Mouse (Mus musculus) MN1 (cell line): ENCODE data around the gene Tmem260.
A peak's percentile ranks its signal among the peaks of the same experiment; 100 is the strongest.
"Not testable (repeated sequence)": the region's sequence is repeated elsewhere in the genome, so short reads cannot be mapped to it uniquely, and the experiment has no call there.

Experiments used
- DNase-seq: peaks from one replicate; pipeline ENCODE4 v3.0.0-alpha.2; 2016; ENCODE audit warnings: low spot score

The Tmem260 gene

DNA sequence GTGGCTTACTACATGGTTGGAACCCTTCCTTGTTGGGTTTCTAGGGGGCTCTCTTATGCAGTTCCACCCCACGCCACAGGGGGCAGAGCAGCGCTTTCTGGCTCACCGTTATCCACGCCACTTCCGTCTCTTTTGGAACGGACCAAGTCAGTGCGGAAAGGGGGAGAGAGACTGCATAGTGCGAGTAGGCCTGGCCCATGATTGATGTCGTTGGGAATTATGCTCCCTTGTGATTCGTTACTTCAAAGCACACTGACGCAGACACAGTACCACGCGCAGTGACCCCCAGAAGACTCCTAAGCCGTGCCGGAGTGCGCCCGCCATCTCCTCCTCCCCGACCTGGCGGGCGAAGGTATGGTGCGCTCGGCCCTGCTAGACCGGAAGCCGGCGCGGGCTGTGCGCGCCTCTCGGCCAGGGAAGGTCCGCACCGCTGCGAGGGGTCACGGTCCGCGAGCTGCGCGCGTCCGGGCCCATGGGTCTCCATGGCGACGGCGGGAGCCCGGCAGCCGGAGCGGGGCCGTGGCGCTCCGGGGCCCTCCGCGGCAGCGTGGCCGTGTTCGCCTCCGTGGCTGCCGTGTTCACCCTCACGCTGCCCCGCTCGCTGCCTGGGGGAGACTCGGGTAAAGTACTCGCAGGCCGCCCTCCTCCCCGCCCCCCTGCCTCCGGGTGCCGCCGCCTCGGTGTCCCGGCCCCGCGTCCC, at the start of gene Tmem260:
Tmem260 (plus strand) TSS at position 141 of the 700 bp plus-strand sequence.
- DNase-seq = peak; percentile 94

DNA sequence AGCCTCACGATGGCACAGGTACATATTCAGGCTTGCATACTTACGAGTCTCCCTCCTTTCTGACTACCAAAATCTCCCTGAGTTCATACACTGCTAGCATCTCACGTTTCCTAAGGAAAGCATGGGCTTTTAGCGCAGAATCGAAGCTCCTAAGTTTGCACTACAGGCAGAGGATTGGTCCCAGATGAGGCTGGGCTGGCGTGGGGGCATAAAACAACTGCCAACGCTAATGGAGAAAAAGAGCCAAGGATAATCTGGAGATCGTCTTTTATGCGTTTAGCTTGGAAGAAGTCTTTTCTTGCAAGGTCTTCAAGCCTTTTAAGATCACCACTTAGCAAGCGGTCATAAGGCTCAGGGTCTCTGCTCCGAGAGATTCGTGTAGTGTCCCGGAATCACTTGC, 39.8 kb upstream of the Tmem260 start:
- no peak for DNase-seq

DNA sequence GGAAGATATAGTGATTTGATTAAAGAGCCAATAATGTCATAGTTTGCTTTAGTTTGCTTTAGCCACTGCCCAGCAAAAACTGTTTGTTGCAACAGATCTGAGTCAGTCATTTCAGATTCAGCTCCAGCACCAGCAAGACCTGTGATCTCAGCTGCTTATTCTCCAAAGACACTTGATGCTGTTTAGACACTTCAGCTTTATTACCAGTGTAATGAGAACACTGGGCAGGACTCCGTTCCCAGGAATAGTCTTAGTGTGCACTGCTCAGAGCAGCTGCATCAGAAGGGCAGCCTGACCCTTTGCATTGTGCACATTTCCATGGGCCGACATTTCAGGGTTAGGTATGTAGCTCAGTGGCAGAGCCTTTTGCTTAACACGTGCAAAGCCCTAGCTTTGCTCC, 28.9 kb upstream of the Tmem260 start:
- no peak for DNase-seq

DNA sequence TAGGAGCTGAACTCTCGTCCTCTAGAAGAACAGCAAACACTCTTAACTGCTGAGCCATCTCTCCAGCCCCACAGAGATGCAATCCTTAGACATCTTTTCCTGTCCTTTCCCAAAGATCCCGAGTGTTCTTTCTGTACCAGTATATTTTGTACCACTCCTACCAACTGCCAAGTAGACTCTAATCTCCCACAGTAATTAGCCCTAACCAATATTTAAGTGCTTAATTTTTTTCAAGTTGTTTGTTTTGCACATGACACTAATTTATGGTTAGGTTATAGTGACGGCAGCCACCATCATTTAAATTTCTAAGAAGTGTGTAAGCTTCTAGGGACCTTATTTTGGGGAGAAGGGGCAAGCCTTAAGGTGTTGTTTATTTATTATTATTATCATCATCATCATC, 27.7 kb upstream of the Tmem260 start:
- DNase-seq = no peak

DNA sequence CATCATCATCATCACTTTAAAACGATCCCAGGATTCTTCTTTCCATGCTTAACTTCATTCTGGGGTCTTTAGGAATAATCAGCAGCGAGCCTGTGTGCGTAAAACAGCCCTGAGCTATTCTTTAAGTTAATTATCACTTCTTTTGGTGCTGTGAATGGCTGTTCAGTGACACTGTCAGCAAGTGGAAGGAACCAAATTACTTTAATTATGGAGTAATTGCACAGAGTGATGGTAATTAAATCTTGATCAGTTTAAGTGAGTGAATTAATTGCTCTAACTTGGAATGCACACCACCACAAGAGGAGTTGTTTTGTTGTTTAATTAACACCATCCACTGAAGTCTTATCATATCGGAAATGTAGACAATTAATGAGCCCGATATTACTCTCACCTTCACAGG, 27.3 kb upstream of the Tmem260 start:
- DNase-seq = no peak

DNA sequence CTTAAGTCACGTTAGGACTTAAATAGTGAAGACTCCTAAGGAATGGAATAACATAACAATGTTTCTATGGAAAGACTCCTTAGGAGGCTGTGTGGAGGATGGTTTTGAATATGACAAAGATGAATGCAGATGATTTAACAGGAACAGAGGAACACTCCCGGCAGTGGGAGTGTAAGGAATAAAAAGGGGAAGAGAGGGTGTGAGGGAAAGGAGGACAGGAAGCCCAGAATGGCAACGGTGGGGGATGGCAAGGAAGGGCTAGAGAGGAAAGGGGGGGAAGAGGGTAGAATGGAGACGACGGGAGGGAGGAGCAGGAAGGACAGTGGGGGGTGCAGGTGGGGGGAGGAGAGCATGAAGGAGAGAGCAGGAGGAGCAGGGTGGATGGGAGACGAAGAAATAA, 24.4 kb upstream of the Tmem260 start:
- no peak for DNase-seq

DNA sequence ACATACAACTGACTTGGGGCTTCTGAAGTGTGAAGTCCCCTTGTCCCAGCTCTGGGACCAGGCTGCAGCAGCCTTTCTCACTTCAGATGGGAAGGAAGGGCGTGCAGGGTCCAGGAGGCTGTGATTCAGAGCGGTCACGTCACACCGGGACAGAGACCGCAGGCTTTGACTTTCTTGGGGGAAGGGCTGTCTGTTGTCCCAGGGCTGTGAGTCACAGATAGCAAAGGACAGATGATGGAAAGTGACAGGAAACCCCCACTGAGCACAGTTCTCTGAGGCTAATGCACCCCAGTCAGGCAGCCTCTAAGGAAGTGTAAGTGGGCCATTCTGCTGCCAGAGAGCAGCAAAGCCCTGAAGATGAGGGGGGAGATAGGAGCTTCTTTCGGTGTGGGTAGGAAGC, 23.9 kb upstream of the Tmem260 start:
- DNase-seq = no peak

DNA sequence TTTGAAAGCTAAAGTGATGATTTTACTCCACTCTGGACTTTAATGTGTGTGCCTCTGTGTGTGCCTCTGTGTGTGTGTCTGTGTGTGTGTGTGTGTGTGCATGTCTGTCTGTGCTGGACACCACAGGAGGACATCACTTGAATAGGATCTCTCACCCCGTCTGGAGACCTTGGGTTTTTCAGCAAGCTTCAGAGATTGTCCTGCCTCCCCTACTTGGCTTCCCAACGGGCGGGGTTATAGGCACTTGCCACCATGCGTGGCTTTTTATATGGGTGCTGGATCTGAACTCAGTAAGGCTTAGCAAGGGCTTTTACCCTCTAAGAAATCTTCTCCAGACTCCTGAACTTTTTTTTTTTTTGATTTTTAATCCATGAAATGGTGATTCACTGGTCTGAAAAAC, 23.5 kb upstream of the Tmem260 start:
- no peak for DNase-seq

DNA sequence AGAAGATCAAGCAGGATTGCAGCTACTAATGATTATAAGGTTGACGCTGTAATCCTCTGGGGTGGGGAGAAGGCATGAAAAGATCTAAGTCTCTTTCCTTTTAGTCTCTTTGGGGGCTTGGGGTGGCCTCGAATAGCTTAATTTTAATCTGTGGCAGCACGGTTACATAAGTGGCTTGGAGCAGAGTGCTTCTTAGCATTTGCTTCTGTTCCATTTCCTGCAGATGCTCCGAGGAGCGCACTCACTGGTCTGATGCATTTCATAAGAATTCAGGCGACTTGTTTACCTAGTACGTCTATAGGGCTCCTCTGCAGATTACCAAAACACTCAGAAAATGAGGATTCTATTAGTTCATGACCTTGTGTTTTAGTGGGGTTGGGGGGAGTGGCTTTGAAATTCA, 23.0 kb upstream of the Tmem260 start:
- DNase-seq = no peak

DNA sequence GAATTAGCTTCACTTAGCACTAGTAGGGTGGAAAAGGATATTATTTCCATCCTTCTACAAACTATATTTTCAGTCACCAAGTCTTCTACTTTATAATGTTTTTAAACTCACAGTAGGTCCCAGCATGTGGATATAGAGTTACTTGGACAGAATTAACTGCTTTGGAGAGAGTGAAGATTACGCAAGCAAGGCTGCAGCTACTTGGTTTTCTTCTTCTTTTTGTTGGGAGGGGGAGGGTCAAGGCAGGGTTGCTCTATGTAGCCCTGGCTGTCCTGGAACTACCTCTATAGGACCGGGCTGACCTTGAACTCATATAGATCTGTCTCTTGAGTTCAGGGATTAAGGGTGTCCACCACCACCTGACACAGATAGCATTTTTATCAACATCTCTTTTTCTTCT, 13.9 kb upstream of the Tmem260 start:
- DNase-seq = no peak

DNA sequence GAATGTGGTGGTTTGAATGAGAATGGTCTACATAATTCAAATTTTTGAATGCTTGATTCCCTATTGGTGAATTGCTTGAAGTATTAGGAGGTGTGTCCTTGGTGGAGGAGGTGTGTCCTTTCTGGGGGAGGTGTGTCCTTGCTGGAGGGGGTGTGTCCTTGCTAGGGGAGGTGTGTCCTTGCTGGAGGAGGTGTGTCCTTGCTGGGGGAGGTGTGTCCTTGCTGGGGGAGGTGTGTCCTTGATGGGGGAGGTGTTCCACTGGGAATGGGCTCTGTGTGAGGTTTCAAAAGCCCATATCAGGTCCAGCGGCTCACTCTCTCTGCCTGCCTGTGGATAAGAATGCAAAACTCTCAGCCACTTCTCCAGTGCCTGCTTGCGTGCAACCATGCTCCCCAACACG, 2.1 kb upstream of the Tmem260 start:
- DNase-seq = no peak

DNA sequence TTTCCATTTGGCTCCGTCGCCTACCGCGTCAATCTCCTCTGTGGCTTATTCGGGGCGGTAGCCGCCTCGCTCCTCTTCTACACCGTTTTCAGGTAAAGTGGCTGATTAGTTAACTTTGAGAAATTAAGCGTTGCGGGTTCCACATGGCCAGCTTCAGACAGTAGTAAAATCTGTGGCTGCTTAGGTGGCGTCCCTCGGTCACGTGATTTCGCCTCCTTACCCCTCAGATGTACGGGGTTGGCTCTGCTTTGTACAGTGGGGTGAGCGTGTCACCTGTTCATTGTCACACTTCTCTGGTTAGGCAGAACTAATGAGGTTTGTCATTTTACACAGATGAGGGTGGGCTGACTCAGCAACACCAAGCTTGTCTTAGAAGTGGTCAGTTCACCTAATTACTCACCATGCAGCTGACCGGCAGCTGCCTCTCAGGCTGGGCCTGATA, 6.1 kb downstream of the Tmem260 start:
- no peak for DNase-seq

DNA sequence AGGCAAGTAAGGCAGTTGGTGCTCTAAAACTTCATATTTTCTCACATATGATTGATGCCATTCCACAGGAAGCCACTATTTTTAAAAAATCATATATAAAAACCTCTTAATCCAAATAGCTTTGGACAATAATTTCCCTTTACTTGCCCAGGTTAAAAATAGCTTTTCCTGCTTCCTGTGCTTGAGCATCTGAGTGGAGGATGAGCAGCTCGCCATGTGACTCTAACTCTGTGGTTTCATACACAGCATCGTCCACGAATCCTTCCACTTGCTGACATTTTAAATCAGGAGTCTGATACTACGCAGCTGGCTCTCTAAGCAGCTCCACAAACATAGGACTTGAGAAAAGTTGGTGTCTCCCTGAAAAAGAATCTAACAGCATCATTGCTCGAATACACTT, 7.5 kb downstream of the Tmem260 start:
- DNase-seq = no peak

DNA sequence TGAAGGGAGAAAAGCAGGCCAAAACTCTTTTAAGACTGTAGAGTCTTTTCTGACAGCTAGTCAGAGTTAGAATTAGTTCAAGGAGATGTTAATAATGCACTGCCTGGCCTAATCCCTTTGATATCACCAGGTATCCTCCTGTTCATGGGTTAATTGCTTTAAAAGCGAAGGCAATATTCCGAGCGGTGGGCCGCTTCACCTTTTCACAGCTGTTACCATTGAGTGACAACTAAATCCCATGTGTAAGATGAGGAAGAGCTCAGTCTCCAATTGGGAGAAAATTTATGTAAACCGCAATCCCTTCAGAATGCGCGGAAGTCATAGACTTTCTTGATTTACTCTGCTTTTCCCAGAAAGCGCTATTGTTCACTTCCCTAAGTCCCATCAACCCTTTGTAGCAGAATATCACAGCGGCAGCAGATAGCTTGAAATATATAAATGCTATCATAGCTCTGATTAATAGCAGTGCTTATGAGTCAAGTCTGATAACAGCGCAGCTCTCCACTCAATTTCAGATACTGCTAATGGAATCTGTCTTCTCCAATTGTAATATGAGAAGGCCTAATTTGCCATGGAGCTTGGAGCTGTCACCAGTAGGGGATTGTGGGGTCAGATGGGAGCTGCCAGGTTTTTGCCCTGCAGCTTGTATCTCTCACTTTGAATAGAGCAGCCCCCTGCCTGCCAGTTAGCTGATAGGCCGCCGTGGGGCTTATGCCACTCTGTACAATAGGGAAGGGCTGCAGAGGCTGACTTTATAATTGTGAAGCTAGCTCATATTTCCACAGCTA, 10.6 kb downstream of the Tmem260 start:
- DNase-seq = no peak

DNA sequence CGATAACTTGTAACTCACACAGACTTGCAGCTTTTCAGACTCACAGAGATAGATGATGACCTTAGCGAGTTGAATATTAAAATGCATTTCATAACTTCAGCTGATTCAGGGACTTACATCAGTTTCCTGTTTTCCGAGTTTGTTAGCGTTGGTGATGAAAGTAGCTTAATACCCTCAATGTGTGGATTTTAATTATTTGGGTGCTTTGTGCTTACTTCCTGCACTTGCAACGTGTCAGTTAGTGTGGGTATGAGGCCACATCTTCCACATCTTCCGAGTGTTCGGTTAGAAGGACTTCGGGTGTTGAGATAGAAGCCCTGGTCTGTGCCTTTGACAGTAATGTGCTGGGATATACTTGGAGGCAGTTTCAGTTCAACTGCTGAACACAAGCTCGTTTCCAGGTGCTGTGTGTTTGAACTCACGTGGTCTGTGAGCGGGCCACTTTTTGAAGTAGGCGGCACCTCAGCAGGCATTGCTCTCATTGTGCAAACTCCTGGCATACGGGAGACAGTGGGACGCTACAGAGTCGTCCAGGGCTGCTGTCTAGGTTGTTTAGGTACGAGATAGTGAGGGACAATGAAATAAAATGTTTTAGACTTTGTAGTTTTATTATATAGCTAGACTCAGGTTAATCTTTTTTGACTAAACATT, 11.5 kb downstream of the Tmem260 start:
- DNase-seq = no peak

DNA sequence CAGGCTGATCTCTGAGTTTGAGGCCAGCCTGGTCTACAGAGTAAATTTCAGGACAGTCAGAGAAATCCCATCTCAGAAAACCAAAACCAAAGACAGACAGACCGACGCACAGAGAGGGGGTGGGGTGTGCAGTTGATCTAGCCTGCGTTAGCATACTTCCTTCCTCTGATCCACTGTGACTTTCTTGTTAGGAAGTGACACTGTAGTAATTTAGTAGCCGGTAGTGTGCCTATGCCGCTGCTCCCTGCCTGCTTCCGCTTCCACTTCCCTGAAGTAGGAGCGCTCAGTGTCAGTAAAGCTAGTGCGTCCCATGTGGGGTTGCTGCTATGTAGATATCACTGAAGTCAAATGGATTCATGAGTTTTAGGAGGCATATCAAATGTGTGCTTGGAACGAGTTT, 13.0 kb downstream of the Tmem260 start:
- no peak for DNase-seq

DNA sequence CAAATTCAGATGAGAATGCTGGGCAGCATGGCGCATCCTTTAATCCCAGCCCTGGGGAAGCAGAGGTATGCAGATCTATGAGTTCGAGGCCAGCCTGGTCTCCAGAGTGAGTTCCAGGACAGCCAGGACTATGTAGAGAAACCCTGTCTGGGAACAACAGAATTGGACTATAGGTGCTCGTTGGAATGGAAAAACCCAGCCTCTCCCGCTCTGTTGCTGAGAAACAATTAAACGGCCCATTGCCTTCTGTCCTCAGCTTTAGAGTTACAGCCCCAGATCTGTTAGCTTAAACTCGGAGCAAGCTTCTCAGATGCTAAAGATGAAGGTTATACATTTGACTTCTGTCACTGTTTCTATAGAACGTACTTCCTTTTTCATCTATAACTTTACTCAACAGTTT, 22.4 kb downstream of the Tmem260 start:
- no peak for DNase-seq

DNA sequence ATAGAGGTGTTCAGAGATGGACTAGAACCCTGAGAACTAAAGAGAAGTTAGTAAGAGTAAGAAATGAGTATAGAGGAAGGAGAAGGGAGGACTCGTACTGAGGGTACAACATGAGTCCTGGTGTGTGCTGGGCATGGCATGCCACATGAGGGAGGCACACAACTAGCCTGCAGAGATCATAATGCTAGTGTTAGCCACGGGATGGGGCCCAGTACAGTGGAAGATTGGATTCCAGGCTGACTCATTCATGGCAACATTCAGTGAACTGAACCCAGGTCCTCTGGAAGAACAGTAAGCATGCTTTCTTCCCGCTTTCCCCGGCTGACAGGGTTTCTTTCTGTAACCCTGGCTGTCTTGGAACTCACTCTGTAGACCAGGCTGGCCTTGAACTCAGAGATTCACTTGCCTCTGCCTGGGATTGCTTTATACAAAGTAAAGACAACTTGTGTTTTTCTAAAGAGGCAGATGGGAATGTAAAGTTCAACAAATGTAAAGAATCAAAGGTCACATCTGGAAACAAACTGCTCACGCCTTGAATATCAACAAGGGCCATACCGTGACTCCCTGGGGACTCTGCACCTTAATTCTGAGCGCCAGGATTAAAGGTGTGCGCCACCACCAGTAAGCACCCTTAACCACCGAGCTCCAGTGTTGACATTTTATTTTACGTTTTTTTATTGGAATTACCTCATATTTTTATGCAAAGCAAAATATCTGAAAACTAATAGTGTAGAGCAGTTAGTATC, 25.0 kb downstream of the Tmem260 start:
- DNase-seq = no peak

DNA sequence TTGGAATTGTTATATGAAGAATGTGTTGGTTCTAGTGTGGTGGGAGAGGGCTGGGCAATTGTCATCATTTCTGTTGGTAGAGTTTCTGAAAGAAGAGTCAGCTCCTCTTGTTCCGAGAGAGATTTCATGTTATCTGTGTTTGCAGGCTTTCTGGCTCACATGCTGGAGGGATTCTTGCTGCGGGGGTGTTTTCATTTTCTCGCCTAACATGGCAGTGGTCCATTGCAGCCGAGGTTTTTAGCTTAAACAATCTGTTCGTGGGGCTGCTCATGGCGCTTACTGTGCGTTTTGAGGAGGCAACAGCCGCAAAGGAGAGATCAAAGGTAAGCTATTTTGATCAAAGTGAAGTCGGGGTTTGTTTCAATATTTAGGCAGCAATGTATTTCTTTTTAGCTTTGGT, 26.3 kb downstream of the Tmem260 start:
- DNase-seq = no peak

DNA sequence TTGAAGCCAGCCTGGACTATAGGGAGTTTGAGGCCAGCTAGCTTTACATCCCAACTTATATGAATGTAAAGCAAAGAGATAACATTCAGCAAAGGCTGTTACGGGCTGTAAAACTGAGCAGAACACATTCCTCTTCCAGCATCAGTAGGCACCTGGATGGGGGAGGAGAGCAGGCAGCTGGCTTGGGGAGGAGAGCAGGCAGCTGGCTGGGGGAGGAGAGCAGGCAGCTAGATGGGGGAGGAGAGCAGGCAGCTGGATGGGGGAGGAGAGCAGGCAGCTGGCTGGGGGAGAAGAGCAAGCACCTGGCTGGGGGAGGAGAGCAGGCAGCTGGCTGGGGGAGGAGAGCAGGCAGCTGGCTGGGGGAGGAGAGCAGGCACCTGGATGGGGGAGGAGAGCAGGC, 29.4 kb downstream of the Tmem260 start:
- no peak for DNase-seq

DNA sequence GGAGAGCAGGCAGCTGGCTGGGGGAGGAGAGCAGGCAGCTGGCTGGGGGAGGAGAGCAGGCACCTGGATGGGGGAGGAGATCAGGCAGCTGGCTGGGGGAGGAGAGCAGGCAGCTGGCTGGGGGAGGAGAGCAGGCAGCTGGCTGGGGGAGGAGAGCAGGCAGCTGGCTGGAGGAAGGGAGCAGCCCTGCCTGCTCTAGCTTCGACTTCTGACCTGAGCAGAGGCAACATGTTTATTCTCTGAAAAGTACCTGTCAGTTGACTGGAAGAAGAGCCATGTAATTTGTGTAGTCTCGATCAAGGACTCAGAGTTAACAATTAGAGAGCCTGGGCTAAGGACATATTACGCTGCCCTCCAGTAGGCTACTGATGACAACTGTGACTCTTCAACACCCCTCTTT, 29.9 kb downstream of the Tmem260 start:
- not testable (repeated sequence) for DNase-seq

DNA sequence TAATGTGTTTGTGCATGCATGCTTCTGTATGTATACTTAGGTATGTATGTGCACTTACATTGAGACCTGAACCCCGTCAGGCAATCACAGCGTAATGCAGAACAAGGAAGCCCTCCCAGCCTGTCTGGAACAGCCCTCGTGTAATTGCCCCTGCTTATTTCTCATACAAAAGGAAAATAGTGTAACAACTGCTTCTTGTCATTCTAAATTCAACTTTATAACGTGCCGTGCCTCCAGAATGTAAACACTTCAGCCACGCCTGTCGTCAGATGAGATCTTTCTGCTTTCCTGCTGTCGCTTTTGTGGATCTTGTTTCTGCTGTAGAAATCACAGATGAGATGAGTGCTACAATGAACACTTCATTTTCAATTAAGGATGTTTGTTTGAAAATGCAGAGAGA, 30.4 kb downstream of the Tmem260 start:
- DNase-seq = no peak

DNA sequence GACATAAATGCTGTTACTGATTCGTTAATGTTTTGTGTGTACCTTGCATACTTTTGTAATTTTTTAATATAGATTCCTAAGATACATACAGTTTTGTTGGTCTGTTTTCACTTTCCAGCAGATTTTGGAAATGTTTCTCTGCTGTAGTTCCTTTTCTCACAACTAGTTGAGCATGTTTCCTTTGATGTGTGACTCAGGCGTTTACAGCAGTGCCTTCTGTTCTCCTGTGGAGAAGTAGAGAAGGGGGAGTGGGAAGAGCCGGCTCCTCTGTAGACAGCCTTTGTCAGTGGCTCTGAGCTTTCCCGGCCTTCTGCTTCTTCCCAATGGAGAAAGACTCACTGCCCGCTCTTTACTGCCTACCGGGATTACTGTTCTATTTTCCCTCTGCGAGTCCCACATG, 35.7 kb downstream of the Tmem260 start:
- no peak for DNase-seq
